Mouse (Mus musculus): ENCODE results near the gene Slc6a19.

DNA sequence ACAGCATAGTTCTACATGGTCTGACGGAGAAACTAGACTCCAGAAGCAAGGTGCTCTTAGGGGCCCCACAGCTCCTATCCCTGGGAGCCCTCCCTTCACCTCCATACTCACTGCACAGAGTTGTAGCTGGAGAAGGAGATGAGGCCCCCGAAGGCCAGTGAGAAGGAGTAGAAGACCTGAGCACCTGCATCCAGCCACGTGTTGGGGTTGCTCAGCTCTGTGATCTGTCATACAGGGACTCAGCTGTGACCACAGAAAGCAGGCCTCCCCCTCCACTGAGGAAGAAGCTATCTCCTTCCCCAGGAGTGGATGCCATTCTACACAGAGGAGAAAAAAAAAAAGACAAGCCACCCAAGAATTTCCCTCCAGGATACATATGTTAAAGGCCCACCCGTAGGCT lies 15.7 kb downstream of the Slc6a19 start:
- TF ChIP-seq POLR2A (IDR thresholded peaks at IDR 0.05; ENCODE audit: borderline replicate concordance, insufficient read depth, low read length) (no peak), CTCF (IDR thresholded peaks at IDR 0.05; ENCODE audit: borderline replicate concordance, insufficient read depth, low read depth, low read length) (no peak)

Data from cerebellum, adult 2 months (tissue).